In the genomic region with DNA sequence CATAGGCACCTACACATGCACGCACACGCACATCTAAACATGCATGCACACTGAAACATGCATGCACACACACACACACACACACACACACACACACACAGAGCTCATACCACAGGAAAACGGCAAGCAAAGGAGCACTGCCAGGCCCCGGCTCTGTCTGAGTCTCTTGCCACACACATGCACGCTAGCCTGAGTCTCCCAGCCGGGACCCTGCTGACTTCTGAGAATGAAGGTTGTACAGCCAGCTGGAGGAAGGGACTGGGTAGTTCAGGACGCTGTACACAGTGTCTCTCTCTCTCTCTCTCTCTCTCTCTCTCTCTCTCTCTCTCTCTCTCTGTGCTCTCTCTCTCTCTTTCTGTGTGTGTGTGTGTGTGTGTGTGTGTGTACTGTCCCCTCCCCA, we compare ENCODE assay signal across 13 mouse cellular contexts. TPM values are rescaled to one million over a fixed set of nuclear protein-coding genes. Genes with fewer than 3 reads are reported as not detected.
DNase-seq lines count a peak whose midpoint lies in the region; ATAC-seq lines count a peak whose summit lies in the region.
"Had no signal": no experiment of that assay in that cellular context is flagged by ENCODE, and none has a peak within 500 bp of the region (broad histone marks: within the 10 kb centered on the region; RNA-seq: fewer than 3 reads in every experiment).

No protein-coding gene starts in this region.

- H3K9me3 ChIP-seq in hindbrain, embryonic 10.5 days: peaks cover 10% of the 10 kb centered on the region
- H3K9me3 ChIP-seq in hindbrain, embryonic 16.5 days (ENCODE audit: control insufficient read depth, low read length): no peaks in the 10 kb centered on the region
- peaks cover 3% of the 10 kb centered on the region; the same call in 1 of the 2 replicates for H3K9me3 ChIP-seq in midbrain, embryonic 11.5 days (ENCODE audit: control insufficient read depth, low read length)

- no peak for ATAC-seq in hindbrain, embryonic 16.5 days
- no peak for ATAC-seq in midbrain, embryonic 11.5 days (ENCODE audit: low FRiP score)
- ATAC-seq in granulocyte monocyte progenitor cell, adult 5-6 weeks (replicated peaks; ENCODE audit: poor library complexity, severe bottlenecking): no peak

- H3K36me3 ChIP-seq in hindbrain, embryonic 10.5 days: no peaks in the 10 kb centered on the region
- H3K36me3 ChIP-seq in hindbrain, embryonic 16.5 days (ENCODE audit: control insufficient read depth, insufficient read depth, low read length): no peaks in the 10 kb centered on the region
- H3K36me3 ChIP-seq in midbrain, embryonic 11.5 days (ENCODE audit: control insufficient read depth, insufficient read depth, low read length): no peaks in the 10 kb centered on the region

- H3K9ac ChIP-seq in hindbrain, embryonic 16.5 days (ENCODE audit: low read depth, low read length): no peak overlapping the region
- H3K9ac ChIP-seq in midbrain, embryonic 11.5 days (ENCODE audit: low read length): no peak overlapping the region

- intact Hi-C loops in heart, postnatal 10 days (cut with DNase I): no loop called here

- peak overlapping the region; percentile 68 for H3K27ac ChIP-seq in hindbrain, embryonic 10.5 days
- H3K27ac ChIP-seq in hindbrain, embryonic 16.5 days (ENCODE audit: low read depth, low read length): no peak overlapping the region; the same call in 1 of the 2 replicates
- H3K27ac ChIP-seq in midbrain, embryonic 11.5 days (ENCODE audit: low read depth, low read length): peak overlapping the region; percentile 56; the same call in 1 of the 2 replicates

- DNase-seq in hindbrain, embryonic 10.5 days (ENCODE audit: low spot score): no peak
- peak; percentile 64 for DNase-seq in thymus, postnatal 0 days (ENCODE audit: low spot score)
- no peak for DNase-seq in thymus, postnatal 36 days
- no peak for DNase-seq in midbrain, embryonic 11.5 days (ENCODE audit: low spot score, missing footprints)
- DNase-seq in thymus, postnatal 4 days: peak; percentile 65
- DNase-seq in heart, postnatal 10 days: no peak
- DNase-seq: adrenal gland, adult 8-10 months; cerebellum, adult 11 months; layer of hippocampus, adult 9-11 months; lung, postnatal 10 days; right cerebral cortex, postnatal 25 days had no signal

- WGBS in hindbrain, embryonic 10.5 days: 48% methylated on average over 7 of the region's 7 CpGs
- 39% methylated on average over 7 of the region's 7 CpGs for WGBS in hindbrain, embryonic 16.5 days
- WGBS in midbrain, embryonic 11.5 days: 42% methylated on average over 7 of the region's 7 CpGs

- no peaks in the 10 kb centered on the region for H3K27me3 ChIP-seq in hindbrain, embryonic 10.5 days (ENCODE audit: insufficient read depth, poor library complexity, severe bottlenecking)
- no peaks in the 10 kb centered on the region for H3K27me3 ChIP-seq in hindbrain, embryonic 16.5 days (replicated peaks; ENCODE audit: control insufficient read depth, insufficient read depth, low read length)
- no peaks in the 10 kb centered on the region for H3K27me3 ChIP-seq in midbrain, embryonic 11.5 days (ENCODE audit: control insufficient read depth, insufficient read depth, low read length)

- no peak overlapping the region for H3K4me3 ChIP-seq in hindbrain, embryonic 10.5 days
- no peak overlapping the region for H3K4me3 ChIP-seq in hindbrain, embryonic 16.5 days (ENCODE audit: low read length)
- H3K4me3 ChIP-seq in midbrain, embryonic 11.5 days (ENCODE audit: low read depth, low read length): no peak overlapping the region

- H3K4me1 ChIP-seq in hindbrain, embryonic 10.5 days (replicated peaks): peaks cover 47% of the 10 kb centered on the region
- peaks cover 11% of the 10 kb centered on the region for H3K4me1 ChIP-seq in hindbrain, embryonic 16.5 days (ENCODE audit: control insufficient read depth, insufficient read depth, low read depth, low read length)
- H3K4me1 ChIP-seq in midbrain, embryonic 11.5 days (ENCODE audit: control insufficient read depth, insufficient read depth, low read length): peaks cover 13% of the 10 kb centered on the region

- no peak overlapping the region for H3K4me2 ChIP-seq in hindbrain, embryonic 16.5 days (ENCODE audit: low read length)
- no peak overlapping the region for H3K4me2 ChIP-seq in midbrain, embryonic 11.5 days

RNA-seq across cellular contexts. Expression of a gene that starts 17.4 kb away (rescaled TPM):
- 3.9 and 6.5 TPM in 2 replicates for polyA plus RNA-seq in hindbrain, embryonic 10.5 days (2016; fragmentation: Nextera tagmentation; extraction: Ambion mirVana)
- polyA plus RNA-seq in hindbrain, embryonic 16.5 days (2015; fragmentation: Nextera tagmentation; extraction: Ambion mirVana): 4.7 and 4.9 TPM in 2 replicates
- 1.6 and 2.3 TPM in 2 replicates for polyA plus RNA-seq in thymus, postnatal 0 days (2015; fragmentation: Nextera tagmentation; extraction: Ambion mirVana)
- polyA plus RNA-seq in midbrain, embryonic 11.5 days (2014; fragmentation: Nextera tagmentation; extraction: Ambion mirVana): 5.8 and 6.7 TPM in 2 replicates
- 1 to 10 TPM; 7.2 to 8.0 TPM for total RNA-seq in heart, postnatal 10 days (2021)
- 0.34 and 2.0 TPM in 2 replicates for total RNA-seq in granulocyte monocyte progenitor cell, adult 5-6 weeks (2014; fragmentation: Nextera tagmentation)
- not detected in 2 replicates for total RNA-seq in granulocyte monocyte progenitor cell, adult 5-6 weeks (2017)

Comparison
In these comparisons a context has a peak if more than half of its experiments do, and no peak if none do; other contexts are left out.
1. DNase-seq: peak in thymus, postnatal 0 days (single experiment) and thymus, postnatal 4 days (single experiment); none in hindbrain, embryonic 10.5 days (single experiment), thymus, postnatal 36 days (0 of 2), midbrain, embryonic 11.5 days (single experiment) and heart, postnatal 10 days (0 of 2).